Mouse (Mus musculus): ENCODE measurements at regions not wholly inside any gene's neighbourhood (a gene's known extent, or its start where the extent isn't known, plus 50 kb on each side); places are given as distances from the start of the nearest gene placed in this dataset.
A peak's percentile ranks its signal among the peaks of the same experiment; 100 is the strongest.

GRCm38 (mm10) chr15:25468478-25468877 is 54.9 kb upstream of the Basp1 start:
- no peak for DNase-seq (ENCODE audit: low spot score in 2 of 2)

- no peak for DNase-seq (ENCODE audit: low spot score in 2 of 2)
Observed at GRCm38 (mm10) chr15:25469185-25469845, 55.8 kb upstream of the Basp1 start.

GRCm38 (mm10) chr15:25471331-25471730 is 57.8 kb upstream of the Basp1 start:
- DNase-seq (ENCODE audit: low spot score in 2 of 2), result no peak

- no peak for DNase-seq (ENCODE audit: low spot score in 2 of 2)
Observed at GRCm38 (mm10) chr15:25473201-25473710, 59.7 kb upstream of the Basp1 start.

- DNase-seq (ENCODE audit: low spot score in 2 of 2), result no peak
Observed at GRCm38 (mm10) chr15:25474096-25474495, 60.5 kb upstream of the Basp1 start.

GRCm38 (mm10) chr15:25482586-25482985 is 69.0 kb upstream of the Basp1 start:
- no peak for DNase-seq (ENCODE audit: low spot score in 2 of 2)

GRCm38 (mm10) chr15:25485372-25485771 is 71.8 kb upstream of the Basp1 start:
- DNase-seq (ENCODE audit: low spot score in 2 of 2), result no peak

- no peak for DNase-seq (ENCODE audit: low spot score in 2 of 2)
Observed at GRCm38 (mm10) chr15:25486158-25486557, 72.6 kb upstream of the Basp1 start.

GRCm38 (mm10) chr15:25489804-25490203 is 76.2 kb upstream of the Basp1 start:
- DNase-seq (ENCODE audit: low spot score in 2 of 2), result no peak

GRCm38 (mm10) chr15:25492161-25492746 is 78.7 kb upstream of the Basp1 start:
- DNase-seq (ENCODE audit: low spot score in 2 of 2), result no peak

- DNase-seq (ENCODE audit: low spot score in 2 of 2), result no peak
Observed at GRCm38 (mm10) chr15:25494687-25495299, 81.2 kb upstream of the Basp1 start.

GRCm38 (mm10) chr15:25495926-25496644 is 82.5 kb upstream of the Basp1 start:
- DNase-seq (ENCODE audit: low spot score in 2 of 2), result no peak

- DNase-seq (ENCODE audit: low spot score in 2 of 2), result no peak
Observed at GRCm38 (mm10) chr15:25497743-25498142, 84.2 kb upstream of the Basp1 start.

GRCm38 (mm10) chr15:25498422-25498821 is 84.9 kb upstream of the Basp1 start:
- no peak for DNase-seq (ENCODE audit: low spot score in 2 of 2)

- no peak for DNase-seq (ENCODE audit: low spot score in 2 of 2)
Observed at GRCm38 (mm10) chr15:25502513-25502912, 88.9 kb upstream of the Basp1 start.

GRCm38 (mm10) chr15:25503104-25503503 is 89.5 kb upstream of the Basp1 start:
- DNase-seq (ENCODE audit: low spot score in 2 of 2), result no peak

- DNase-seq (ENCODE audit: low spot score in 2 of 2), result no peak
Observed at GRCm38 (mm10) chr15:25509139-25509538, 95.6 kb upstream of the Basp1 start.

- DNase-seq (ENCODE audit: low spot score in 2 of 2), result no peak
Observed at GRCm38 (mm10) chr15:25509584-25509983, 96.0 kb upstream of the Basp1 start.

GRCm38 (mm10) chr15:25510060-25510492 is 96.5 kb upstream of the Basp1 start:
- peak in 1 of 2 experiments; percentile 36 for DNase-seq (ENCODE audit: low spot score in 2 of 2)

- DNase-seq (ENCODE audit: low spot score in 2 of 2), result peak in 1 of 2 experiments; percentile 20
Observed at GRCm38 (mm10) chr15:25518025-25518928, 104.0 kb upstream of the Myo10 start.

GRCm38 (mm10) chr15:25524189-25524588 is 98.1 kb upstream of the Myo10 start:
- no peak for DNase-seq (ENCODE audit: low spot score in 2 of 2)

Measured in left cerebral cortex, adult 9 months (tissue).